Comparison of ENCODE assay signal across 8 mouse cellular contexts in the genomic region with DNA sequence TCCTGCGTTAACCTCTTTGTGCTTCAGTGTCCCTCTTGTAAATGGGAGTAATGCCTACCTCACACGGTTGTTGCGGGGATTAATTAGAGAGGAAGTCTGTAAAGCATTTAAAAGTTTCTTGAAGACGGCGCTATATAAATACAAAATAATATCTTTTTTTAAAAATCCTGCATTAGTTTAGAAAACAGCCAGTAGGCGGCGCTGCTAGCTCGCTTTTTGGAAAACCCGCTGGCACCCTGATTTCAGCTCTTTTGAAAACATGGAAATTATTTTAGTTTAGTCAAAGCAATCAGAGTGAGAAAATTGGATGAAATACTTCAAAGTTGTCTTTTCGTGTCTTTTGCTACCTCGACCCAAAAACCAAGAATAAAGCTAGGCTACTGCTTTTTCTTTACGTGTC.
DNase-seq lines count a peak whose midpoint lies in the region; ATAC-seq and TF ChIP-seq lines count a peak whose summit lies in the region.

No protein-coding gene starts in this region.

- H3K9me3 ChIP-seq in embryonic facial prominence, embryonic 14.5 days (ENCODE audit: control insufficient read depth, low read length): 0 out of 2 replicates have a peak, but pooled peaks cover 3% of the 10 kb centered on the region
- H3K9me3 ChIP-seq in hindbrain, embryonic 15.5 days: no peaks in the 10 kb centered on the region
- no peaks in the 10 kb centered on the region for H3K9me3 ChIP-seq in liver, embryonic 11.5 days (ENCODE audit: control insufficient read depth, low read length)
- H3K9me3 ChIP-seq in neural tube, embryonic 15.5 days (replicated peaks): no peaks in the 10 kb centered on the region

- DNase-seq in lung, adult 2 months: peak; percentile 22
- no peak for DNase-seq in lung, adult 18-20 months
- DNase-seq in adrenal gland, postnatal 14 days: peak; percentile 57
- DNase-seq in embryonic facial prominence, embryonic 14.5 days (ENCODE audit: low spot score): peak; percentile 74
- DNase-seq in liver, embryonic 11.5 days (ENCODE audit: low spot score): no peak
- DNase-seq in T-cell, adult 2 months (ENCODE audit: low spot score): no peak

- H3K4me3 ChIP-seq in lung, adult 2 months (replicated peaks; ENCODE audit: extremely low read depth, low read depth, low read length): no peak overlapping the region
- 0 out of 2 replicates have a peak overlapping the region, but pooled peaks have one; percentile 5 for H3K4me3 ChIP-seq in embryonic facial prominence, embryonic 14.5 days (ENCODE audit: low read depth, low read length)
- 0 out of 2 replicates have a peak overlapping the region, but pooled peaks have one; percentile 22 for H3K4me3 ChIP-seq in hindbrain, embryonic 15.5 days
- H3K4me3 ChIP-seq in liver, embryonic 11.5 days (ENCODE audit: low read depth, low read length): no peak overlapping the region; the same call in 1 of the 2 replicates
- no peak overlapping the region for H3K4me3 ChIP-seq in neural tube, embryonic 15.5 days (replicated peaks)

- 9% methylated on average over 12 of the region's 12 CpGs for WGBS in lung, adult 2 months
- 8% methylated on average over 12 of the region's 12 CpGs for WGBS in embryonic facial prominence, embryonic 14.5 days
- 15% methylated on average over 12 of the region's 12 CpGs for WGBS in hindbrain, embryonic 15.5 days
- 16% methylated on average over 12 of the region's 12 CpGs for WGBS in liver, embryonic 11.5 days
- WGBS in neural tube, embryonic 15.5 days: 13% methylated on average over 12 of the region's 12 CpGs

- H3K4me2 ChIP-seq in embryonic facial prominence, embryonic 14.5 days (ENCODE audit: low read depth, low read length): peak overlapping the region; percentile 50
- peak overlapping the region; percentile 52 for H3K4me2 ChIP-seq in hindbrain, embryonic 15.5 days
- peak overlapping the region; percentile 35 for H3K4me2 ChIP-seq in liver, embryonic 11.5 days
- H3K4me2 ChIP-seq in neural tube, embryonic 15.5 days: peak overlapping the region; percentile 56

- peaks cover 2% of the 10 kb centered on the region for H3K4me1 ChIP-seq in lung, adult 2 months (ENCODE audit: control insufficient read depth, insufficient read depth, low read length)
- H3K4me1 ChIP-seq in embryonic facial prominence, embryonic 14.5 days (ENCODE audit: control insufficient read depth, insufficient read depth, low read length): peaks cover 16% of the 10 kb centered on the region; the same call in 1 of the 2 replicates
- peaks cover 11% of the 10 kb centered on the region; the same call in 1 of the 2 replicates for H3K4me1 ChIP-seq in hindbrain, embryonic 15.5 days (replicated peaks)
- H3K4me1 ChIP-seq in liver, embryonic 11.5 days (replicated peaks; ENCODE audit: control insufficient read depth, insufficient read depth, low read length): no peaks in the 10 kb centered on the region
- peaks cover 12% of the 10 kb centered on the region; the same call in 1 of the 2 replicates for H3K4me1 ChIP-seq in neural tube, embryonic 15.5 days

- TF ChIP-seq POLR2A in lung, adult 2 months (IDR thresholded peaks at IDR 0.05; ENCODE audit: borderline replicate concordance, extremely low read depth, low read depth, low read length): no peak

- peak; percentile 56 for TF ChIP-seq CTCF in lung, adult 2 months (IDR thresholded peaks at IDR 0.05; ENCODE audit: insufficient read depth, low read length)

- ATAC-seq in embryonic facial prominence, embryonic 14.5 days (ENCODE audit: low read depth): no peak
- ATAC-seq in hindbrain, embryonic 15.5 days (ENCODE audit: low FRiP score, low read depth): no peak
- ATAC-seq in liver, embryonic 11.5 days (replicated peaks; ENCODE audit: low FRiP score): no peak
- ATAC-seq in neural tube, embryonic 15.5 days (ENCODE audit: low FRiP score): no peak

- no peaks in the 10 kb centered on the region for H3K36me3 ChIP-seq in embryonic facial prominence, embryonic 14.5 days (ENCODE audit: control insufficient read depth, insufficient read depth, low read length)
- H3K36me3 ChIP-seq in hindbrain, embryonic 15.5 days: no peaks in the 10 kb centered on the region
- H3K36me3 ChIP-seq in liver, embryonic 11.5 days (ENCODE audit: control insufficient read depth, insufficient read depth, low read length): no peaks in the 10 kb centered on the region
- no peaks in the 10 kb centered on the region for H3K36me3 ChIP-seq in neural tube, embryonic 15.5 days

- no peak overlapping the region for H3K9ac ChIP-seq in embryonic facial prominence, embryonic 14.5 days (ENCODE audit: low read depth, low read length)
- H3K9ac ChIP-seq in hindbrain, embryonic 15.5 days: no peak overlapping the region
- H3K9ac ChIP-seq in liver, embryonic 11.5 days (ENCODE audit: low read depth, low read length): no peak overlapping the region
- no peak overlapping the region for H3K9ac ChIP-seq in neural tube, embryonic 15.5 days (replicated peaks)

- H3K27ac ChIP-seq in embryonic facial prominence, embryonic 14.5 days (replicated peaks; ENCODE audit: low read depth, low read length): no peak overlapping the region
- H3K27ac ChIP-seq in hindbrain, embryonic 15.5 days (replicated peaks): no peak overlapping the region
- H3K27ac ChIP-seq in liver, embryonic 11.5 days (ENCODE audit: low read depth, low read length): no peak overlapping the region
- no peak overlapping the region for H3K27ac ChIP-seq in neural tube, embryonic 15.5 days (replicated peaks)

- H3K27me3 ChIP-seq in embryonic facial prominence, embryonic 14.5 days (replicated peaks; ENCODE audit: control insufficient read depth, insufficient read depth, low read length): peaks cover 2% of the 10 kb centered on the region; the same call in 1 of the 2 replicates
- H3K27me3 ChIP-seq in hindbrain, embryonic 15.5 days: peaks cover 3% of the 10 kb centered on the region; the same call in 1 of the 2 replicates
- no peaks in the 10 kb centered on the region for H3K27me3 ChIP-seq in liver, embryonic 11.5 days (replicated peaks; ENCODE audit: control insufficient read depth, insufficient read depth, low read length)
- 0 out of 2 replicates have a peak, but pooled peaks cover 7% of the 10 kb centered on the region for H3K27me3 ChIP-seq in neural tube, embryonic 15.5 days (replicated peaks)

Comparison
In these comparisons a context has a peak if more than half of its experiments do, and no peak if none do; other contexts are left out.
1. DNase-seq: peak in lung, adult 2 months (single experiment), adrenal gland, postnatal 14 days (single experiment) and embryonic facial prominence, embryonic 14.5 days (single experiment); none in lung, adult 18-20 months (0 of 2), liver, embryonic 11.5 days (single experiment) and T-cell, adult 2 months (single experiment).
2. H3K4me3 ChIP-seq: peak in embryonic facial prominence, embryonic 14.5 days (single experiment) and hindbrain, embryonic 15.5 days (single experiment); none in lung, adult 2 months (single experiment), liver, embryonic 11.5 days (single experiment) and neural tube, embryonic 15.5 days (single experiment).
3. Peak in every context shown above with its lines, with median percentiles within 50 percentile points of each other: H3K4me2 ChIP-seq.